Mouse (Mus musculus) ES-Bruce4 (cell line): ENCODE data around the gene Lypd1.

ENCODE experiments used
- CTCF ChIP-seq: IDR thresholded peaks from one replicate; pipeline ENCODE4 v1.8.1; 2011; ENCODE audit warnings: low read depth, low read length
- EP300 ChIP-seq: IDR thresholded peaks from 2 replicates; pipeline ENCODE4 v1.6.1; 2011; ENCODE audit warnings: low read depth, low read length; ENCODE audit not compliant: insufficient read depth
- POLR2A ChIP-seq: IDR thresholded peaks from one replicate; pipeline ENCODE4 v1.8.1; 2011; ENCODE audit warnings: low read length; ENCODE audit not compliant: insufficient read depth

DNA sequence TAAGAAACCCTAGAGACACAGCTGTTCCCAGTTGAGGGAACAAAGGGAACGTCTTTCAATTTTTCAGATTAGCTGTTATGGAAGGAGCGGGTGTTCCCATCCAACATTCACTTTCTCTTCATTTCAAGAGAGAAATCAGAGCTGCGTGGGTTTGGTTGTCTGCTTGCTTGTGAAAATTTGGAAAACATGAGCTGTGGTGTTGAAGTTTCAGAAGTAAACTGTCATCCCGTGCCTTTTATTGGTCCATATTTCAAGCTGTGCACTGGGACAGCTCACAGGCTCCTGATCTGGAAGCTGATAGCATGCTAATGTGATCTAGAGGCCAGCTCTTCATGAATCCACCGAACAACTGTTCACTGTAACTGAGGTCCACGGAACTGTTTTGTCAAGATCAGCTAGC is 36.2 kb upstream of the Lypd1 start:
- TF ChIP-seq CTCF (no peak), POLR2A (no peak), EP300 (no peak)
